8 mouse cellular contexts compared by ENCODE assay signal in the genomic region with DNA sequence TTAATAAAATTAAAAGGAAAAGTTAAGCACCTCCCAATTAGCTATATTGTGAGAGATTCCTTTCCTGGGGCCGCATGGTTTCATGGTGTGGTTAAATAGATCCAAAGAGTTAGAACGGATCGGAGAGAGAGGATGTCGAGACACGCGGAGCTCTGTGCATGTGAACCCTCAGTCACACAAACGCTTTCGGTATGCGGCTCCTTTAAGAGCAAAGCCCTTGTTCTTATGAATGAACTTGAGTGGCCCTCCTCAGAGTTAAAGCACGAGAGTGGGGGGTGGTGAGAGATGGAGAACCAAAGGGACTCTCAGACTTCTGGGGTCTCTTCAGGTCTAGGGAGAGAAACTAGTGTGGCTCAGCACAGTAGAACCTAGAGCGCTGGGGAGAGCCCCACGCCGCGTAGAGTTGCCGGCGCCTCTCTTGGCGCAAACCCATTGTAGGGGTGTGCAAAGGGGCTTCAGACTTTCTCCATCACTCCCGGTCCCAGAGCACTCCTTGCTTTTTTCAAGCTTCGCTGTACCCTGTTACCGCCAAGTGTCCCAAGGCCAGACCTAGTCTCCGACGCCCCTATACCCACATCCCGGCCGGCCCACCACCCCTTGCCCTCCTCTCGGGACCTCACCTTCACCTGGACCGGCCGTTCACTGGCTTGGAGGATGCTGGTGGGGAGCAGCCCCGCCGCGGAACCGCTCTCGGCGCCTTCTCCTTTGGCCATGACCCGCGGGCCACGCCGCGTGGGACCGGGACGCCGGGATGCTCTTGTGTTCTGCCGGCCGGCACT. TPM values are rescaled to one million over a fixed set of nuclear protein-coding genes. Genes with fewer than 3 reads are reported as not detected.
DNase-seq lines count a peak whose midpoint lies in the region; ATAC-seq and TF ChIP-seq lines count a peak whose summit lies in the region.

No protein-coding gene starts in this region.

- H3K79me2 ChIP-seq in liver, adult 2 months (ENCODE audit: control insufficient read depth, insufficient read depth, low read length): no peaks in the 10 kb centered on the region

- no peak for DNase-seq in liver, adult 2 months (ENCODE audit: extremely low read depth, low read depth, low spot score)
- no peak for DNase-seq in liver

- TF ChIP-seq CTCF in liver, adult 2 months (IDR thresholded peaks at IDR 0.05; ENCODE audit: low read depth, low read length): no peak
- no peak for TF ChIP-seq CTCF in bone marrow macrophage, adult 2 months (IDR thresholded peaks at IDR 0.05; ENCODE audit: low read depth, low read length)

- ATAC-seq in heart, embryonic 15.5 days (replicated peaks; ENCODE audit: insufficient number of reproducible peaks, insufficient read depth, low FRiP score, low read depth): 0 out of 2 replicates have a peak, but pooled peaks have one; percentile 1
- ATAC-seq in liver, embryonic 15.5 days (ENCODE audit: insufficient read depth): no peak
- peak; percentile 7; the same call in 1 of the 2 replicates for ATAC-seq in neutrophil, adult 5-6 weeks (ENCODE audit: extremely low read depth, insufficient number of reproducible peaks, low FRiP score, poor library complexity, severe bottlenecking)
- no peak for ATAC-seq in erythroblast, adult 5-6 weeks (replicated peaks; ENCODE audit: low FRiP score, poor library complexity, severe bottlenecking)
- no peak for ATAC-seq in monocyte, adult 5-6 weeks (replicated peaks; ENCODE audit: insufficient number of reproducible peaks, low FRiP score, low TSS enrichment, poor library complexity, severe bottlenecking)

- no peaks in the 10 kb centered on the region for H3K27me3 ChIP-seq in liver, adult 2 months (ENCODE audit: control insufficient read depth, insufficient read depth, low read length)
- peaks cover 44% of the 10 kb centered on the region for H3K27me3 ChIP-seq in heart, embryonic 15.5 days
- H3K27me3 ChIP-seq in liver, embryonic 15.5 days: peaks cover 64% of the 10 kb centered on the region

- peaks cover 2% of the 10 kb centered on the region; the same call in 1 of the 2 replicates for H3K4me1 ChIP-seq in liver, adult 2 months (ENCODE audit: control insufficient read depth, insufficient read depth, low read length)
- peaks cover 10% of the 10 kb centered on the region for H3K4me1 ChIP-seq in bone marrow macrophage, adult 2 months (ENCODE audit: control insufficient read depth, insufficient read depth, low read length)
- peaks cover 39% of the 10 kb centered on the region for H3K4me1 ChIP-seq in heart, embryonic 15.5 days (replicated peaks)
- H3K4me1 ChIP-seq in liver, embryonic 15.5 days (replicated peaks): peaks cover 15% of the 10 kb centered on the region

- peak overlapping the region; percentile 86 for H3K4me3 ChIP-seq in liver, adult 2 months (ENCODE audit: insufficient read depth, low read depth, low read length)
- H3K4me3 ChIP-seq in bone marrow macrophage, adult 2 months (ENCODE audit: insufficient read depth, low read length): peak overlapping the region; percentile 69
- peak overlapping the region; percentile 55 for H3K4me3 ChIP-seq in heart, embryonic 15.5 days
- peak overlapping the region; percentile 41 for H3K4me3 ChIP-seq in liver, embryonic 15.5 days (replicated peaks)

- H3K36me3 ChIP-seq in liver, adult 2 months (ENCODE audit: control insufficient read depth, insufficient read depth, low read length): peaks cover 10% of the 10 kb centered on the region; the same call in 1 of the 2 replicates
- no peaks in the 10 kb centered on the region for H3K36me3 ChIP-seq in heart, embryonic 15.5 days
- no peaks in the 10 kb centered on the region for H3K36me3 ChIP-seq in liver, embryonic 15.5 days (replicated peaks)

- H3K9ac ChIP-seq in liver, adult 2 months (ENCODE audit: low read depth, low read length): peak overlapping the region; percentile 88
- peak overlapping the region; percentile 39 for H3K9ac ChIP-seq in heart, embryonic 15.5 days
- no peak overlapping the region for H3K9ac ChIP-seq in liver, embryonic 15.5 days

- 1% methylated on average over 43 of the region's 43 CpGs for WGBS in liver, adult 2 months
- under 1% methylated on average over 43 of the region's 43 CpGs for WGBS in heart, embryonic 15.5 days
- under 1% methylated on average over 43 of the region's 43 CpGs for WGBS in liver, embryonic 15.5 days (ENCODE audit: insufficient replicate concordance)

- no peaks in the 10 kb centered on the region for H3K9me3 ChIP-seq in heart, embryonic 15.5 days (replicated peaks)
- H3K9me3 ChIP-seq in liver, embryonic 15.5 days (replicated peaks): no peaks in the 10 kb centered on the region

- peak overlapping the region; percentile 96 for H3K4me2 ChIP-seq in heart, embryonic 15.5 days
- H3K4me2 ChIP-seq in liver, embryonic 15.5 days: peak overlapping the region; percentile 70

- peak overlapping the region; percentile 62 for H3K27ac ChIP-seq in liver, adult 2 months (replicated peaks; ENCODE audit: insufficient read depth, low read depth, low read length)
- no peak overlapping the region for H3K27ac ChIP-seq in bone marrow macrophage, adult 2 months (ENCODE audit: insufficient read depth, low read depth, low read length)
- no peak overlapping the region for H3K27ac ChIP-seq in heart, embryonic 15.5 days
- no peak overlapping the region for H3K27ac ChIP-seq in liver, embryonic 15.5 days (replicated peaks)

- TF ChIP-seq POLR2A in liver, adult 2 months (IDR thresholded peaks at IDR 0.05; ENCODE audit: extremely low read depth, insufficient read depth, low read length): no peak
- no peak for TF ChIP-seq POLR2A in bone marrow macrophage, adult 2 months (IDR thresholded peaks at IDR 0.05; ENCODE audit: borderline replicate concordance, low read depth, low read length)

RNA-seq across cellular contexts. Expression of a gene that starts 0.5 kb away (rescaled TPM):
- 40.6 and 44.0 TPM in 2 replicates for total RNA-seq in liver, adult 2 months (2014; rRNA removed)
- polyA plus RNA-seq in liver, adult 2 months (2012; rRNA removed): 32.8 and 62.5 TPM in 2 replicates
- not detected in 2 replicates for polyA plus RNA-seq in bone marrow macrophage, adult 2 months (2012; ENCODE audit: insufficient read depth, insufficient read length, missing spikeins)
- 0.37 and 0.94 TPM in 2 replicates for polyA plus RNA-seq in heart, embryonic 15.5 days (2015; fragmentation: Nextera tagmentation; extraction: Ambion mirVana)
- 0.05 and 0.06 TPM in 2 replicates for polyA plus RNA-seq in liver, embryonic 15.5 days (2015; fragmentation: Nextera tagmentation; extraction: Ambion mirVana)
- total RNA-seq in neutrophil, adult 5-6 weeks (2017): 0.58 and 0.86 TPM in 2 replicates
- total RNA-seq in erythroblast, adult 5-6 weeks (2015; ENCODE audit: low replicate concordance): not detected in 2 replicates
- total RNA-seq in erythroblast, adult 5-6 weeks (2017; ENCODE audit: low replicate concordance): not detected in 2 replicates
- not detected in 3 replicates for total RNA-seq in monocyte, adult 5-6 weeks (2017)

RNA-seq across cellular contexts. Expression of a gene that starts 34.9 kb away (rescaled TPM):
- 7.0 and 7.6 TPM in 2 replicates for total RNA-seq in liver, adult 2 months (2014; rRNA removed)
- polyA plus RNA-seq in liver, adult 2 months (2012; rRNA removed): 3.3 and 3.6 TPM in 2 replicates
- polyA plus RNA-seq in bone marrow macrophage, adult 2 months (2012; ENCODE audit: insufficient read depth, insufficient read length, missing spikeins): 0.29 and 0.32 TPM in 2 replicates
- polyA plus RNA-seq in heart, embryonic 15.5 days (2015; fragmentation: Nextera tagmentation; extraction: Ambion mirVana): 0.77 and 2.8 TPM in 2 replicates
- polyA plus RNA-seq in liver, embryonic 15.5 days (2015; fragmentation: Nextera tagmentation; extraction: Ambion mirVana): 0.89 and 1.2 TPM in 2 replicates
- 0.37 and 0.70 TPM in 2 replicates for total RNA-seq in neutrophil, adult 5-6 weeks (2017)
- total RNA-seq in erythroblast, adult 5-6 weeks (2015; ENCODE audit: low replicate concordance): 1.7 TPM in 1 of 2 replicates, not detected in the other
- total RNA-seq in erythroblast, adult 5-6 weeks (2017; ENCODE audit: low replicate concordance): 0.56 and 2.5 TPM in 2 replicates
- 1.3 TPM in 1 of 3 replicates, not detected in the others for total RNA-seq in monocyte, adult 5-6 weeks (2017)

RNA-seq across cellular contexts. Expression of a gene that starts 55.9 kb away (rescaled TPM):
- total RNA-seq in liver, adult 2 months (2014; rRNA removed): 9.2 and 11.2 TPM in 2 replicates
- polyA plus RNA-seq in liver, adult 2 months (2012; rRNA removed): 3.2 and 4.3 TPM in 2 replicates
- 11.0 and 12.5 TPM in 2 replicates for polyA plus RNA-seq in bone marrow macrophage, adult 2 months (2012; ENCODE audit: insufficient read depth, insufficient read length, missing spikeins)
- polyA plus RNA-seq in heart, embryonic 15.5 days (2015; fragmentation: Nextera tagmentation; extraction: Ambion mirVana): 9.9 and 10.9 TPM in 2 replicates
- polyA plus RNA-seq in liver, embryonic 15.5 days (2015; fragmentation: Nextera tagmentation; extraction: Ambion mirVana): 5.7 and 6.3 TPM in 2 replicates
- 23.5 and 35.2 TPM in 2 replicates for total RNA-seq in neutrophil, adult 5-6 weeks (2017)
- total RNA-seq in erythroblast, adult 5-6 weeks (2015; ENCODE audit: low replicate concordance): 3.5 and 5.0 TPM in 2 replicates
- total RNA-seq in erythroblast, adult 5-6 weeks (2017; ENCODE audit: low replicate concordance): 2.0 and 3.2 TPM in 2 replicates
- total RNA-seq in monocyte, adult 5-6 weeks (2017): 14.1 to 23.3 TPM (median 15.6 TPM) in 3 replicates

Comparison
In these comparisons a context has a peak if more than half of its experiments do, and no peak if none do; other contexts are left out.
1. ATAC-seq: peak in heart, embryonic 15.5 days (single experiment) and neutrophil, adult 5-6 weeks (single experiment); none in liver, embryonic 15.5 days (single experiment), erythroblast, adult 5-6 weeks (single experiment) and monocyte, adult 5-6 weeks (single experiment).
2. RNA of a gene that starts 0.5 kb away (total RNA-seq): 40.6 to 44.0 TPM in liver, adult 2 months; 0.58 to 0.86 TPM in neutrophil, adult 5-6 weeks, not detected in erythroblast, adult 5-6 weeks and not detected in monocyte, adult 5-6 weeks; every median in the first group is over 10 times any median in the second.
3. Peak in every context shown above with its lines, with median percentiles within 50 percentile points of each other: H3K4me3 ChIP-seq.